Mouse (Mus musculus): ENCODE measurements around the gene Igfbp7. TPM values are rescaled to one million over a fixed set of nuclear protein-coding genes. Genes with fewer than 3 reads are reported as not detected.

Igfbp7 gene
- polyA plus RNA-seq, 1 experiment from 2014 or later: 47.9 TPM

GRCm38 (mm10) chr5:77357405-77358149, 50.3 kb downstream of the Igfbp7 start:
- H3K27ac ChIP-seq: no peak overlapping the region
- H3K4me1 ChIP-seq: peaks cover 21% of the 10 kb centered on the region
- H3K36me3 ChIP-seq (ENCODE audit: poor library complexity, severe bottlenecking): no peaks in the 10 kb centered on the region
- peak overlapping the region; percentile 57 for H3K4me2 ChIP-seq
- peak overlapping the region; percentile 49 for H3K9ac ChIP-seq
- peaks cover 11% of the 10 kb centered on the region; the same call in 1 of the 2 replicates for H3K27me3 ChIP-seq
- peak; percentile 58; the same call in 1 of the 2 replicates for ATAC-seq
- WGBS: 17% methylated on average over 22 of the region's 22 CpGs
- no peaks in the 10 kb centered on the region for H3K9me3 ChIP-seq (replicated peaks)
- H3K4me3 ChIP-seq: peak overlapping the region; percentile 32

DNA sequence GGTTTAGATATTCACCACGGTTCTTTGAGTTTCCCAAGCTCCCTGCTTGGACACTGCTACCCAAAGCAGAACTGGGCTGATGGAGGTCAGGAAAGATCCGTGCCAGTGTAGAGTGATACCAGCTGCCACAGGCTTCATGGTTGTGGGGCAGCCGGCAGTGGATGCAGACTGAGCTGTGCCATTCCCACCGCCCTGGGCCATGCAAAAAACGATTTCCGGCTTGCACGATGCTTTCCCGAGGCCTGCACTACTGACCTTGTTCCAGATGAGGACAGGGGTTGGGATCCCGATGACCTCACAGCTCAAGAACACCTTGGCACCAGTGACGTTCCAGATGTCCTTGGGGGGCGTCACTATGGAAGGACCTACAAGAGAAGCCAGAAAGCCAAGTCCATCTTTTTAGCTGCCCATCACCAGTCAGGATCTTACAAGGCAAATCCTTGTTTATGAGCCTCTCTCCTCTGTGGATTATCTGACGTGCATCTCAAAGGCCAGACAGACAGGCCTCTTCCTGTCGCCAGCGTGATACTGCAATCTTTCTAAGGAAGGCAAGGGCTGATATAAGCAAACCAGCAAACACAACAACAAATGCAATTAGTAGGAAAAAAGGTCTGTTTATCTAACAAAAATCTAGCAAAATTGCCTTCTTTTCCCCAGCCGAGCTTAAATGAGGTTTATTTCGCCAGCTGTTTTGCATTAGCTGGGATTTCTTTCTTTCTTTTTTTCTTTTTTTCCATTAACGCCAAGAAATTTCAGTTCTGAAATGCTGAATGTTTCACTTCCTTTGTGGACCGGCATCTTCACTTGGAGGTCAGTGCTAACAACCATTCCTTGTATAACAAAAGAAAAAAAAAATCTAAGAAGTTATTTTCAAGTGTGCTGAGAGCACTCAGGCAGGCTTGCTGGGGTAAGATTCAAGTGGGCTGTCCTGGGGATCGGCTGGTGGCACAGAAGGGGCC, 52.3 kb downstream of the Igfbp7 start:
- Histone ChIP-seq H3K9ac (no peak overlapping the region), H3K4me3 (no peak overlapping the region), H3K9me3 (replicated peaks) (no peaks in the 10 kb centered on the region), H3K27ac (no peak overlapping the region), H3K4me2 (no peak overlapping the region), H3K4me1 (peaks cover 21% of the 10 kb centered on the region), H3K36me3 (ENCODE audit: poor library complexity, severe bottlenecking) (peaks cover 2% of the 10 kb centered on the region; the same call in 1 of the 2 replicates), H3K27me3 (peaks cover 11% of the 10 kb centered on the region; the same call in 1 of the 2 replicates)
- no peak for ATAC-seq
- 82% methylated on average over 19 of the region's 19 CpGs for WGBS

DNA sequence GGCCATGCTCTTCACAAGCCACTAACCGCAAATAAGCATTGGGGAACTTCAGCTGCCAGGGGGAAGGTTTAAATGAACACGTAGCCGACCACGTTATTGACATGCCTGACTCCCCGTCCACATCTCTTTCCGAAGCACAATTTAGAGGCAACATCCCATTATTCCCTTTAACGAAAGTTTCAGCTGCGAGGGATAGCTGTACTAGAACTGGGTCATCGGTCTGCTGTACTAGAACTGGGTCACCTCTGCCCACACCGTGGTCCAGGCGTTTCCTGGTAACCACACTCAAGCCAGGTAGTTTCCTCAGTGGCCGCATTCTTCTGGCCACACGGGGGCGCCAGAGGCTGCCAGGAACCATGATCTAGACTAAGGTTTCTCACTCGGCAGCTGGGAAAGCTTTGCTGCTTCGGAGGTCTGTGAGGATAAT, 53.5 kb downstream of the Igfbp7 start:
- Histone ChIP-seq H3K4me1 (peaks cover 21% of the 10 kb centered on the region), H3K9me3 (replicated peaks) (no peaks in the 10 kb centered on the region), H3K4me2 (peak overlapping the region; percentile 52), H3K27ac (no peak overlapping the region), H3K27me3 (peaks cover 11% of the 10 kb centered on the region; the same call in 1 of the 2 replicates), H3K4me3 (peak overlapping the region; percentile 17; the same call in 1 of the 2 replicates), H3K9ac (peak overlapping the region; percentile 51; the same call in 1 of the 2 replicates), H3K36me3 (ENCODE audit: poor library complexity, severe bottlenecking) (peaks cover 12% of the 10 kb centered on the region)
- peak; percentile 82 for ATAC-seq
- WGBS: 11% methylated on average over 16 of the region's 16 CpGs

GRCm38 (mm10) chr5:77351691-77352090, 56.1 kb downstream of the Igfbp7 start:
- no peak overlapping the region for H3K4me3 ChIP-seq
- ATAC-seq: no peak
- H3K9ac ChIP-seq: no peak overlapping the region
- H3K4me1 ChIP-seq: peaks cover 7% of the 10 kb centered on the region; the same call in 1 of the 2 replicates
- H3K4me2 ChIP-seq: no peak overlapping the region
- WGBS: 80% methylated on average over 9 of the region's 9 CpGs
- no peak overlapping the region for H3K27ac ChIP-seq
- H3K9me3 ChIP-seq (replicated peaks): no peaks in the 10 kb centered on the region
- H3K27me3 ChIP-seq: peaks cover 11% of the 10 kb centered on the region; the same call in 1 of the 2 replicates
- H3K36me3 ChIP-seq (ENCODE audit: poor library complexity, severe bottlenecking): peaks cover 39% of the 10 kb centered on the region

- H3K36me3 ChIP-seq (ENCODE audit: poor library complexity, severe bottlenecking): peaks cover 53% of the 10 kb centered on the region
- no peak overlapping the region for H3K4me3 ChIP-seq
- H3K9me3 ChIP-seq (replicated peaks): no peaks in the 10 kb centered on the region
- H3K27me3 ChIP-seq: peaks cover 4% of the 10 kb centered on the region; the same call in 1 of the 2 replicates
- no peak for ATAC-seq
- H3K27ac ChIP-seq: no peak overlapping the region
- WGBS: 92% methylated on average over 15 of the region's 15 CpGs
- no peak overlapping the region for H3K4me2 ChIP-seq
- no peak overlapping the region for H3K9ac ChIP-seq
- H3K4me1 ChIP-seq: peaks cover 7% of the 10 kb centered on the region; the same call in 1 of the 2 replicates
Observed at GRCm38 (mm10) chr5:77349971-77350658, 57.7 kb downstream of the Igfbp7 start.

DNA sequence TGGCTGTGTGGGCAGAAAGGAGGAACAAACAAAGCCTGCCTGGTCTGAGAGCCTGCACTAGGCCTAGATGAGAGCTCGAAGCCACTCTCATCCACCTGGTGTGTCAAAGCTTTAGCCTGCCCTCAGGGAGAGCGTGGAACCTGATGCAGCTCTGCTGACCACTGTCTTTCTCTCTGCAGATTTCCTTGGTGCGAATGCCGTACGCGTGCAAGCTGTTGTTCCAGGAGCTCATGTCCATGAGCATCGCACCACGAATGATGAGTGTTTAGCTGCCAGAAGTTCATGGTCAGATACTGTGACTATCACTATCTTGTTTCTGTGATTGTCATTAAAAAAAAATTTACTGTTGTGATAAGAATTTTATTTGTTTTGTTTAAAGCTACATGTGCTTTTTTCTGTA, 58.9 kb downstream of the Igfbp7 start:
- no peak overlapping the region for H3K4me2 ChIP-seq
- H3K27me3 ChIP-seq: no peaks in the 10 kb centered on the region
- H3K27ac ChIP-seq: no peak overlapping the region
- ATAC-seq: no peak
- no peaks in the 10 kb centered on the region for H3K9me3 ChIP-seq (replicated peaks)
- H3K4me3 ChIP-seq: no peak overlapping the region
- H3K9ac ChIP-seq: no peak overlapping the region
- no peaks in the 10 kb centered on the region for H3K4me1 ChIP-seq
- 97% methylated on average over 8 of the region's 8 CpGs for WGBS
- H3K36me3 ChIP-seq (ENCODE audit: poor library complexity, severe bottlenecking): peaks cover 64% of the 10 kb centered on the region

- WGBS: 92% methylated on average over 4 of the region's 4 CpGs
- Histone ChIP-seq H3K9me3 (replicated peaks) (no peaks in the 10 kb centered on the region), H3K4me2 (no peak overlapping the region), H3K36me3 (ENCODE audit: poor library complexity, severe bottlenecking) (peaks cover 92% of the 10 kb centered on the region), H3K4me1 (no peaks in the 10 kb centered on the region), H3K4me3 (no peak overlapping the region), H3K27me3 (no peaks in the 10 kb centered on the region), H3K27ac (no peak overlapping the region), H3K9ac (no peak overlapping the region)
- no peak for ATAC-seq
Observed at GRCm38 (mm10) chr5:77340033-77340432, 67.8 kb downstream of the Igfbp7 start.

- Histone ChIP-seq H3K27me3 (no peaks in the 10 kb centered on the region), H3K9ac (no peak overlapping the region), H3K36me3 (ENCODE audit: poor library complexity, severe bottlenecking) (peaks cover 87% of the 10 kb centered on the region), H3K9me3 (replicated peaks) (no peaks in the 10 kb centered on the region), H3K27ac (no peak overlapping the region), H3K4me3 (no peak overlapping the region), H3K4me2 (no peak overlapping the region), H3K4me1 (no peaks in the 10 kb centered on the region)
- no peak for ATAC-seq
- 73% methylated on average over 5 of the region's 5 CpGs for WGBS
Observed at GRCm38 (mm10) chr5:77330154-77330553, 77.7 kb downstream of the Igfbp7 start.

DNA sequence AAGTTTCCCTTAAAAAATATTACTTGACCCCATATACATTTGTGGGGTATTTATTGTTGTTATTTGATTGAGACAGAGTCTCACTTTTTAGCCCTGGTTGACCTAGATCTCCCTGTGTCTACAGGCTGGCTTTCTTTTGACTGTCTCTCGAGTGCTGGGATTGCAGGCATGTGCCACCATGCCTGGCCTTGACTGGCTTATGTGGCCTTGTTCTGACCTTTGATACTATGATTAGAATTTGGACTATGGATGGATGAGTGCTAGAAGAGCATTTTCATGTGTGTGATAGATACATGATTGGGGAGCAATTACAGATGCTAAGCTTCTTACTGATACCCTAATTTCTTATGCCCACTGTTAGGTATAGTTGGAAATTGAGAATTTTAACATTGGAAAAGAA, 82.9 kb downstream of the Igfbp7 start:
- WGBS: 83% methylated on average over 1 of the region's 1 CpGs
- Histone ChIP-seq H3K4me3 (no peak overlapping the region), H3K27me3 (no peaks in the 10 kb centered on the region), H3K4me2 (no peak overlapping the region), H3K9ac (no peak overlapping the region), H3K36me3 (ENCODE audit: poor library complexity, severe bottlenecking) (peaks cover 93% of the 10 kb centered on the region), H3K27ac (no peak overlapping the region), H3K4me1 (no peaks in the 10 kb centered on the region), H3K9me3 (replicated peaks) (no peaks in the 10 kb centered on the region)
- ATAC-seq: no peak

DNA sequence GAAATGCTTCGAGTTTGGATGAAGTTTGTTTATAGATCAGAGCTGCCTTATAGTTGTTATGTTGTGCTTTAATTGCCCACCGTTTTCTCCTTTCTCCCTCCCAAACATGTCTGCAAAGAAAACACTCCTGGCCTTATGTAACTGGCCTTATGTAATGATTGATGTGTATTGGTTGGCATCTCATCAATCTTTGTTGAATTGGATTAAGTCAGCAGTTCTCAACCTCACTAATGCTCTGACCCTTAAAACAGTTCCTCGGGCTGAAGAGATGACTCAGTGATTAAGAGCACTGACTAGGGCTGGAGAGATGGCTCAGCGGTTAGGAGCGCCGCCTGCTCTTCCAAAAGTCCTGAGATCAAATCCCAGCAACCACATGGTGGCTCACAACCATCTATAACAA, 92.9 kb downstream of the Igfbp7 start:
- Histone ChIP-seq H3K27me3 (no peaks in the 10 kb centered on the region), H3K9ac (no peak overlapping the region), H3K36me3 (ENCODE audit: poor library complexity, severe bottlenecking) (peaks cover 62% of the 10 kb centered on the region), H3K9me3 (replicated peaks) (no peaks in the 10 kb centered on the region), H3K4me3 (no peak overlapping the region), H3K27ac (no peak overlapping the region), H3K4me1 (peaks cover 15% of the 10 kb centered on the region), H3K4me2 (no peak overlapping the region)
- ATAC-seq: no peak
- 94% methylated on average over 6 of the region's 6 CpGs for WGBS

DNA sequence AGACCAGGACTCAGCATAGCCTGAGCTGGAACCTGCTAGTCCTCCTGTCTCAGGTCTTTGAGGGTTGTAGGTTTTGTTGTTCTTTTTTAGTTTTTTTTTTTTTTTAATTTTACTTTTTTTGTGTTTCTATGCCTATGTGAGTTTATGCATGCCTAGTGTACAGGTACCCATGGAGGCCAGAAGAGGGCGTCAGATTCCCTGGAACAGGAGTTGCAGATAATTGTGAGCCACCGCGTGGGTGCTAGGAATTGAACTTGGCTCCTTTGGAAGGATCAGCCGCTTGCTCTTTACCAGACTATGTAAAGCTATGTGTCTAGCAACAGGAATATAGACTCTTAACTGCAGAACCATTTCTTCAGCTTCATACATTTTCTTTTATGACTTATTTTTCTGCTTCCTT, 93.6 kb downstream of the Igfbp7 start:
- H3K4me1 ChIP-seq: peaks cover 15% of the 10 kb centered on the region
- H3K36me3 ChIP-seq (ENCODE audit: poor library complexity, severe bottlenecking): peaks cover 57% of the 10 kb centered on the region
- H3K9me3 ChIP-seq (replicated peaks): no peaks in the 10 kb centered on the region
- ATAC-seq: no peak
- 94% methylated on average over 4 of the region's 4 CpGs for WGBS
- H3K9ac ChIP-seq: no peak overlapping the region
- no peak overlapping the region for H3K4me3 ChIP-seq
- no peaks in the 10 kb centered on the region for H3K27me3 ChIP-seq
- H3K27ac ChIP-seq: no peak overlapping the region
- no peak overlapping the region for H3K4me2 ChIP-seq
